ENCODE assay signal across 14 mouse cellular contexts in genomic region chr5:44711211-44711610, GRCm38 (mm10).
DNase-seq lines count a peak whose midpoint lies in the region; ATAC-seq and TF ChIP-seq lines count a peak whose summit lies in the region.
"Had no signal": no experiment of that assay in that cellular context is flagged by ENCODE, and none has a peak within 500 bp of the region (broad histone marks: within the 10 kb centered on the region; RNA-seq: fewer than 3 reads in every experiment).

No protein-coding gene starts in this region.

- H3K9ac ChIP-seq in forebrain, embryonic 14.5 days (ENCODE audit: low read length) = no peak overlapping the region
- H3K9ac ChIP-seq in midbrain, postnatal 0 days (replicated peaks; ENCODE audit: low read length, poor library complexity, severe bottlenecking) = no peak overlapping the region
- no peak overlapping the region for H3K9ac ChIP-seq in midbrain, embryonic 11.5 days (ENCODE audit: low read length)
- H3K9ac ChIP-seq: hindbrain, embryonic 14.5 days; liver, embryonic 15.5 days; stomach, embryonic 15.5 days had no signal

- peak; percentile 44 for DNase-seq in forebrain, embryonic 14.5 days (ENCODE audit: low spot score)
- DNase-seq in forebrain, embryonic 10.5 days (ENCODE audit: extremely low spot score, low spot score) = no peak
- DNase-seq in midbrain, postnatal 0 days (ENCODE audit: low spot score) = peak; percentile 52
- DNase-seq in midbrain, embryonic 11.5 days (ENCODE audit: low spot score, missing footprints) = no peak
- peak; percentile 65 for DNase-seq in kidney, postnatal 14 days
- no peak for DNase-seq in T-cell, adult 2 months (ENCODE audit: low spot score)
- no peak for DNase-seq in c-Kit-positive CD71-positive TER-119-positive erythroid progenitor cells, embryonic 14.5 days (ENCODE audit: low spot score)
- no peak for DNase-seq in thymus, postnatal 25 days
- DNase-seq: cerebellum, adult 18-20 months; layer of hippocampus, postnatal 36 days had no signal

- H3K27me3 ChIP-seq in forebrain, embryonic 14.5 days (replicated peaks; ENCODE audit: control insufficient read depth, insufficient read depth, low read length) = no peaks in the 10 kb centered on the region
- H3K27me3 ChIP-seq in forebrain, embryonic 10.5 days (ENCODE audit: poor library complexity, severe bottlenecking) = no peaks in the 10 kb centered on the region
- no peaks in the 10 kb centered on the region for H3K27me3 ChIP-seq in midbrain, postnatal 0 days (ENCODE audit: insufficient read depth, low read length)
- H3K27me3 ChIP-seq in midbrain, embryonic 11.5 days (ENCODE audit: control insufficient read depth, insufficient read depth, low read length) = no peaks in the 10 kb centered on the region
- H3K27me3 ChIP-seq: liver, embryonic 15.5 days; stomach, embryonic 15.5 days had no signal

- no peak overlapping the region for H3K27ac ChIP-seq in forebrain, embryonic 14.5 days (ENCODE audit: low read depth, low read length)
- H3K27ac ChIP-seq in forebrain, embryonic 10.5 days = no peak overlapping the region
- no peak overlapping the region for H3K27ac ChIP-seq in midbrain, postnatal 0 days (ENCODE audit: low read depth, low read length)
- no peak overlapping the region for H3K27ac ChIP-seq in midbrain, embryonic 11.5 days (ENCODE audit: low read depth, low read length)
- H3K27ac ChIP-seq: hindbrain, embryonic 14.5 days; liver, embryonic 15.5 days; stomach, embryonic 15.5 days had no signal

- no peaks in the 10 kb centered on the region for H3K36me3 ChIP-seq in forebrain, embryonic 14.5 days (ENCODE audit: control insufficient read depth, insufficient read depth, low read length)
- no peaks in the 10 kb centered on the region for H3K36me3 ChIP-seq in forebrain, embryonic 10.5 days (replicated peaks)
- H3K36me3 ChIP-seq in midbrain, postnatal 0 days (ENCODE audit: insufficient read depth, low read length) = no peaks in the 10 kb centered on the region
- no peaks in the 10 kb centered on the region for H3K36me3 ChIP-seq in midbrain, embryonic 11.5 days (ENCODE audit: control insufficient read depth, insufficient read depth, low read length)
- H3K36me3 ChIP-seq: liver, embryonic 15.5 days; stomach, embryonic 15.5 days had no signal

- TF ChIP-seq CTCF in midbrain, postnatal 0 days (IDR thresholded peaks at IDR 0.05) = no peak

- no peak overlapping the region for H3K4me3 ChIP-seq in forebrain, embryonic 14.5 days (ENCODE audit: low read depth, low read length)
- no peak overlapping the region for H3K4me3 ChIP-seq in forebrain, embryonic 10.5 days
- no peak overlapping the region for H3K4me3 ChIP-seq in midbrain, postnatal 0 days (ENCODE audit: low read depth, low read length)
- H3K4me3 ChIP-seq in midbrain, embryonic 11.5 days (ENCODE audit: low read depth, low read length) = no peak overlapping the region
- H3K4me3 ChIP-seq: liver, embryonic 15.5 days; myocyte; stomach, embryonic 15.5 days had no signal

- WGBS in forebrain, embryonic 14.5 days = 43% methylated on average over 5 of the region's 5 CpGs
- 73% methylated on average over 5 of the region's 5 CpGs for WGBS in forebrain, embryonic 10.5 days
- 48% methylated on average over 5 of the region's 5 CpGs for WGBS in midbrain, postnatal 0 days
- 74% methylated on average over 5 of the region's 5 CpGs for WGBS in midbrain, embryonic 11.5 days

- no peak overlapping the region for H3K4me2 ChIP-seq in forebrain, embryonic 14.5 days (ENCODE audit: low read length)
- H3K4me2 ChIP-seq in midbrain, postnatal 0 days (ENCODE audit: low read depth, low read length, poor library complexity, severe bottlenecking) = no peak overlapping the region
- H3K4me2 ChIP-seq in midbrain, embryonic 11.5 days = no peak overlapping the region
- H3K4me2 ChIP-seq: hindbrain, embryonic 14.5 days; liver, embryonic 15.5 days; stomach, embryonic 15.5 days had no signal

- H3K9me3 ChIP-seq in forebrain, embryonic 14.5 days (replicated peaks; ENCODE audit: control insufficient read depth, low read length) = no peaks in the 10 kb centered on the region
- H3K9me3 ChIP-seq in forebrain, embryonic 10.5 days = no peaks in the 10 kb centered on the region
- H3K9me3 ChIP-seq in midbrain, postnatal 0 days (ENCODE audit: low read length) = no peaks in the 10 kb centered on the region
- no peaks in the 10 kb centered on the region for H3K9me3 ChIP-seq in midbrain, embryonic 11.5 days (ENCODE audit: control insufficient read depth, low read length)
- H3K9me3 ChIP-seq: liver, embryonic 15.5 days; stomach, embryonic 15.5 days had no signal

- peaks cover 18% of the 10 kb centered on the region for H3K4me1 ChIP-seq in forebrain, embryonic 14.5 days (ENCODE audit: control insufficient read depth, insufficient read depth, low read length)
- H3K4me1 ChIP-seq in forebrain, embryonic 10.5 days = peaks cover 56% of the 10 kb centered on the region
- peaks cover 9% of the 10 kb centered on the region; the same call in 1 of the 2 replicates for H3K4me1 ChIP-seq in midbrain, postnatal 0 days (ENCODE audit: insufficient read depth, low read length)
- H3K4me1 ChIP-seq in midbrain, embryonic 11.5 days (ENCODE audit: control insufficient read depth, insufficient read depth, low read length) = peaks cover 4% of the 10 kb centered on the region
- H3K4me1 ChIP-seq: liver, embryonic 15.5 days had no signal

- ATAC-seq in forebrain, embryonic 14.5 days = no peak
- ATAC-seq in midbrain, postnatal 0 days (ENCODE audit: low FRiP score) = no peak
- ATAC-seq in midbrain, embryonic 11.5 days (ENCODE audit: low FRiP score) = no peak

Comparison
In these comparisons a context has a peak if more than half of its experiments do, and no peak if none do; other contexts are left out.
1. DNase-seq: peak in forebrain, embryonic 14.5 days (single experiment), midbrain, postnatal 0 days (single experiment) and kidney, postnatal 14 days (single experiment); none in forebrain, embryonic 10.5 days (single experiment), midbrain, embryonic 11.5 days (single experiment), T-cell, adult 2 months (single experiment), c-Kit-positive CD71-positive TER-119-positive erythroid progenitor cells, embryonic 14.5 days (single experiment) and thymus, postnatal 25 days (single experiment).